Mouse (Mus musculus): ENCODE results near the gene Sp3. TPM values are rescaled to one million over a fixed set of nuclear protein-coding genes. Genes with fewer than 3 reads are reported as not detected.
"Not testable (repeated sequence)": the region's sequence is repeated elsewhere in the genome, so short reads cannot be mapped to it uniquely, and the experiment has no call there.

The Sp3 gene
- total RNA-seq, 2 experiments from 2014 or later, result 63.5 to 73.7 TPM

GRCm38 (mm10) chr2:72915245-72915930 lies 64.9 kb downstream of the Sp3 start:
- no peak for DNase-seq

- peak in 1 of 2 experiments; percentile 20 for DNase-seq
These were observed 66.8 kb downstream of the Sp3 start for GRCm38 (mm10) chr2:72913458-72913760.

- DNase-seq, result no peak
These were observed 67.4 kb downstream of the Sp3 start for GRCm38 (mm10) chr2:72912708-72913457.

- DNase-seq, result no peak
These were observed 68.7 kb downstream of the Sp3 start for GRCm38 (mm10) chr2:72911527-72911926.

GRCm38 (mm10) chr2:72909046-72909445 lies 71.2 kb downstream of the Sp3 start:
- no peak for DNase-seq

- DNase-seq, result no peak
These were observed 71.9 kb downstream of the Sp3 start for GRCm38 (mm10) chr2:72908191-72908910.

GRCm38 (mm10) chr2:72906745-72907144 lies 73.5 kb downstream of the Sp3 start:
- DNase-seq, result no peak

- DNase-seq, result not testable (repeated sequence)
These were observed 77.2 kb downstream of the Sp3 start for GRCm38 (mm10) chr2:72902816-72903680.

GRCm38 (mm10) chr2:72898782-72899305 lies 81.4 kb downstream of the Sp3 start:
- no peak for DNase-seq

GRCm38 (mm10) chr2:72898094-72898781 lies 82.0 kb downstream of the Sp3 start:
- DNase-seq, result no peak

GRCm38 (mm10) chr2:72889806-72890205 lies 90.4 kb downstream of the Sp3 start:
- no peak for DNase-seq

Small RNAs within 50 kb of the gene (microRNA-seq; reads per million reads assigned to microRNA genes)
- 0 reads per million in 2 experiments for gene Gm25960

Other genes with a start within 250 kb of the Sp3 start
- not detected for gene Gm11084, start 6.3 kb upstream of the Sp3 start, total RNA-seq (2021)
- 100 to 1,000 TPM; 119 to 126 TPM for gene Ola1, start 238.5 kb upstream of the Sp3 start, total RNA-seq (2021)

Measured in layer of hippocampus, postnatal 36 days (tissue).